10 mouse cellular contexts compared by ENCODE assay signal in genomic region chr14:64546787-64547186, GRCm38 (mm10).
DNase-seq lines count a peak whose midpoint lies in the region; ATAC-seq and TF ChIP-seq lines count a peak whose summit lies in the region.
"Had no signal": no experiment of that assay in that cellular context is flagged by ENCODE, and none has a peak within 500 bp of the region (broad histone marks: within the 10 kb centered on the region; RNA-seq: fewer than 3 reads in every experiment).

No protein-coding gene starts in this region.

- 0% methylated on average over 4 of the region's 4 CpGs for WGBS in kidney, postnatal 0 days

- no peak overlapping the region for H3K9ac ChIP-seq in kidney, postnatal 0 days (ENCODE audit: low read depth, low read length)
- H3K9ac ChIP-seq: embryonic facial prominence, embryonic 12.5 days; stomach, embryonic 15.5 days had no signal

- no peaks in the 10 kb centered on the region for H3K9me3 ChIP-seq in kidney, postnatal 0 days (replicated peaks; ENCODE audit: low read length)
- H3K9me3 ChIP-seq: embryonic facial prominence, embryonic 12.5 days; stomach, embryonic 15.5 days had no signal

- H3K27ac ChIP-seq in kidney, postnatal 0 days: no peak overlapping the region
- H3K27ac ChIP-seq: embryonic facial prominence, embryonic 12.5 days; stomach, embryonic 15.5 days had no signal

- no peak for TF ChIP-seq CTCF in kidney, postnatal 0 days (IDR thresholded peaks at IDR 0.05; ENCODE audit: low read depth)

- H3K27me3 ChIP-seq in kidney, postnatal 0 days (ENCODE audit: insufficient read depth, low read length): no peaks in the 10 kb centered on the region
- H3K27me3 ChIP-seq: embryonic facial prominence, embryonic 12.5 days; stomach, embryonic 15.5 days had no signal

- no peaks in the 10 kb centered on the region for H3K4me1 ChIP-seq in kidney, postnatal 0 days (replicated peaks; ENCODE audit: insufficient read depth, low read length)
- H3K4me1 ChIP-seq: embryonic facial prominence, embryonic 12.5 days; stomach, embryonic 15.5 days had no signal

- H3K36me3 ChIP-seq in kidney, postnatal 0 days (ENCODE audit: insufficient read depth, low read length): no peaks in the 10 kb centered on the region
- H3K36me3 ChIP-seq: embryonic facial prominence, embryonic 12.5 days; stomach, embryonic 15.5 days had no signal

- H3K4me2 ChIP-seq in kidney, postnatal 0 days (ENCODE audit: low read length): no peak overlapping the region
- H3K4me2 ChIP-seq: embryonic facial prominence, embryonic 12.5 days; stomach, embryonic 15.5 days had no signal

- ATAC-seq in kidney, postnatal 0 days (replicated peaks; ENCODE audit: low FRiP score, low read depth): no peak
- ATAC-seq in inflammation-experienced regulatory T-cells, adult 6 months: no peak
- ATAC-seq in CD4-positive, CD25-positive, alpha-beta regulatory T cell, adult 4 months: no peak

- no peak overlapping the region for H3K4me3 ChIP-seq in kidney, postnatal 0 days (replicated peaks; ENCODE audit: low read depth, low read length)
- H3K4me3 ChIP-seq: embryonic facial prominence, embryonic 12.5 days; stomach, embryonic 15.5 days had no signal

- DNase-seq in urinary bladder, postnatal 14 days (ENCODE audit: low spot score): peak; percentile 57
- DNase-seq in urinary bladder, postnatal 10 days (ENCODE audit: low spot score): no peak
- peak; percentile 73 for DNase-seq in embryo, embryonic 10 days (ENCODE audit: low spot score)
- peak; percentile 87 for DNase-seq in kidney, postnatal 0 days (ENCODE audit: low spot score)
- DNase-seq in ovary, postnatal 10 days (ENCODE audit: low spot score): peak; percentile 26
- no peak for DNase-seq in cerebellum, adult 9-10 months

Comparison
In these comparisons a context has a peak if more than half of its experiments do, and no peak if none do; other contexts are left out.
1. DNase-seq: peak in urinary bladder, postnatal 14 days (single experiment), embryo, embryonic 10 days (single experiment), kidney, postnatal 0 days (single experiment) and ovary, postnatal 10 days (single experiment); none in urinary bladder, postnatal 10 days (single experiment) and cerebellum, adult 9-10 months (single experiment).